Mouse (Mus musculus) heart, embryonic 11.5 days (tissue): ENCODE measurements at regions not wholly inside any gene's neighbourhood (a gene's known extent, or its start where the extent isn't known, plus 50 kb on each side); places are given as distances from the start of the nearest gene placed in this dataset.

ENCODE experiments used
- ATAC-seq: fragments of 200-750 bp; cut with Nextera tagmentation; replicated peaks from 2 replicates; pipeline ENCODE4 v1.8.0; 2017; ENCODE audit warnings: moderate library complexity; ENCODE audit not compliant: insufficient number of reproducible peaks, low FRiP score, low TSS enrichment
- H3K27ac ChIP-seq: fragments of 300-500 bp; sonication (generic); 2 replicates; pipeline ENCODE4 v1.5.1; 2014; ENCODE audit warnings: mild to moderate bottlenecking, low read depth, low read length
- H3K27me3 ChIP-seq: fragments of 300-500 bp; sonication (generic); 2 replicates; pipeline ENCODE4 v1.6.1; 2014; ENCODE audit warnings: mild to moderate bottlenecking, low read length, mixed read lengths; ENCODE audit not compliant: control insufficient read depth, insufficient read depth
- H3K36me3 ChIP-seq: fragments of 300-500 bp; sonication (generic); 2 replicates; pipeline ENCODE4 v1.6.1; 2014; ENCODE audit warnings: mild to moderate bottlenecking, low read length, moderate library complexity, mixed read lengths; ENCODE audit not compliant: control insufficient read depth, insufficient read depth
- H3K4me1 ChIP-seq: fragments of 300-500 bp; sonication (generic); 2 replicates; pipeline ENCODE4 v1.6.1; 2014; ENCODE audit warnings: low read length; ENCODE audit not compliant: control insufficient read depth, insufficient read depth
- H3K4me2 ChIP-seq: fragments of 300-500 bp; sonication (generic); 2 replicates; pipeline ENCODE4 v1.6.1; 2014; ENCODE audit warnings: mild to moderate bottlenecking, moderate library complexity
- H3K4me3 ChIP-seq: fragments of 300-500 bp; sonication (generic); 2 replicates; pipeline ENCODE4 v1.5.1; 2014; ENCODE audit warnings: low read depth, low read length
- H3K9ac ChIP-seq: fragments of 300-500 bp; sonication (generic); 2 replicates; pipeline ENCODE4 v1.6.1; 2014; ENCODE audit warnings: mild to moderate bottlenecking, low read depth, low read length, moderate library complexity
- H3K9me3 ChIP-seq: fragments of 300-500 bp; sonication (generic); replicated peaks from 2 replicates; pipeline ENCODE4 v1.6.1; 2016; ENCODE audit warnings: low read length; ENCODE audit not compliant: control insufficient read depth
- WGBS: fragments of 180-500 bp; shearing (Covaris S2); extraction: QIAGEN DNeasy Blood & Tissue Kit; methylation state at CpG from one replicate; pipeline ENCODE4 v1.1.7; 2014; ENCODE audit not compliant: insufficient replicate concordance; 5-methylcytosine and 5-hydroxymethylcytosine counted together

- 97% methylated on average over 1 of the region's 1 CpGs for WGBS
- Histone ChIP-seq H3K4me3 (no peak overlapping the region), H3K4me1 (no peaks in the 10 kb centered on the region), H3K36me3 (no peaks in the 10 kb centered on the region), H3K9me3 (no peaks in the 10 kb centered on the region), H3K27me3 (no peaks in the 10 kb centered on the region), H3K4me2 (no peak overlapping the region), H3K27ac (no peak overlapping the region), H3K9ac (no peak overlapping the region)
- ATAC-seq = no peak
Observed at GRCm38 (mm10) chr9:86160316-86160715, 304.4 kb downstream of the Ube2cbp start.

- no peak overlapping the region for H3K9ac ChIP-seq
- H3K4me2 ChIP-seq = no peak overlapping the region
- WGBS = 70% methylated on average over 3 of the region's 3 CpGs
- H3K27me3 ChIP-seq = no peaks in the 10 kb centered on the region
- no peaks in the 10 kb centered on the region for H3K36me3 ChIP-seq
- ATAC-seq = no peak
- no peak overlapping the region for H3K27ac ChIP-seq
- H3K4me1 ChIP-seq = no peaks in the 10 kb centered on the region
- no peak overlapping the region for H3K4me3 ChIP-seq
- no peaks in the 10 kb centered on the region for H3K9me3 ChIP-seq
Observed at GRCm38 (mm10) chr9:86166362-86167067, 298.2 kb downstream of the Ube2cbp start.

DNA sequence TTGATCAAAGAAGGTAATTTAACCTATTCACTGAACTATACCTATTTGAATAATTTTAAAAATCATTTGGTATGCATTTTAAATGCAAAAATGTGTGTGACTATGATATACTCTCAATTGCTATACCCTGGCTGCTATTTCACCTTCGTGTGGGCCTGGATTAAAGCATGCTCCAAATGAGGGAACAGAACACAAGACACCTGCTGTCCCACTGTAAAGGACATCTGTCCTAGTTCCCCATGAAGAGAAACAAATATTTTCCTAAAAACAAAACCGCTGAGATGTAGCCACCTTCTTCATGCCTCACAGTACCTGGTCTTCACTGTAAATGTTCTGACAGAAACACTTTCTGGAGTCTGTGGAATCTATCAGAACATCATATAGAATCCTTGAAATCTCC is 294.0 kb downstream of the Ube2cbp start:
- 73% methylated on average over 2 of the region's 2 CpGs for WGBS
- no peak overlapping the region for H3K4me3 ChIP-seq

DNA sequence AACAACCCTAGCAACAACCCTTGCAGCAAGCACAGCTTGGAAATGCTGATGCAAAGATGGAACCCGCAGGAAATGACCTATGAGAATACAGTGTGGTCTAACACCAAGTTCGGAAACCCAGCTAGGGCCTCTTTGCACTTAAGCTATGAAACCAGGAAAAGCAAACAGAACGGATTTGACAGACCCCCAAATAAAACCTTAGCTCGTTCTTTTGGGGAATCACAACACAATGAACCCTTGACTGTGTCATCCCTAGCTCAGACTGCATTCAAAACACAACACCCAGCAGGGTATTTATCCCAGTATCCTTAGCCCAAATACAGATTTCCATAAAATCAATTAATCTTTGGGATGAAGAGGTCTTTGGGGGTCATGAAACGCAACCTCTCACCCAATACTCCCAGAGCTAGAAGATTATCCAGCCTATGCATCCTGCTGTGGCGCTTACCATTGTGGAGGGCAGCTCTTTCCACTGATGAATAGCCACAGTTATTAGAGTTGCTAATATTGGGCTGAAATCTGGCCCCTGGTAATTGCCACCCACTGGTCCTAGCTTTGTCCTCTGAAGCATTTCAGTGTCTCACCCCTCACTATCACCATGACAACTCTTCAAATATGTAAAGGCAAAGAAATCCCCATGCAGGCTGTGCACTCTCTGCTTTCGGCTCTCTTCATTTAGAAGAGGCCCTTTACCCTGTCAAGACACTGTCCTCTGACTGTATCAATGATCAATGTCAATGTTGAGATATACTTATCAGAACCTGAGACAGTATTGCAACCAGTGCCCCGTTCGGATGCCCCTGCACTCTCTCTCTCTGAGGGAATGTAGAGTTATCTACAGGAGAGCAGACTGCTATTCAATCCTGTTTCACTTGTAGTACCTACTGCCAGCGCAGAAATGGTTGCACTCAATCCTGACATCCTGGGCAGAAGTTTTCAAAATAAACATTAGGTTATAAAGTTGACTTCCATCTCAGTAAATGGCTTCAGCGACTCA is 277.7 kb downstream of the Ube2cbp start:
- H3K4me1 ChIP-seq = no peaks in the 10 kb centered on the region
- H3K9ac ChIP-seq = no peak overlapping the region
- no peak for ATAC-seq
- no peak overlapping the region for H3K27ac ChIP-seq
- H3K27me3 ChIP-seq = no peaks in the 10 kb centered on the region
- H3K36me3 ChIP-seq = no peaks in the 10 kb centered on the region
- 69% methylated on average over 11 of the region's 11 CpGs for WGBS
- H3K9me3 ChIP-seq = no peaks in the 10 kb centered on the region
- H3K4me2 ChIP-seq = no peak overlapping the region
- H3K4me3 ChIP-seq = no peak overlapping the region

More for the DNA sequence above, 294.0 kb downstream of the Ube2cbp start:
- no peaks in the 10 kb centered on the region for H3K4me1 ChIP-seq
- H3K9ac ChIP-seq = no peak overlapping the region
- H3K9me3 ChIP-seq = no peaks in the 10 kb centered on the region
- H3K27ac ChIP-seq = no peak overlapping the region
- no peak overlapping the region for H3K4me2 ChIP-seq
- no peak for ATAC-seq
- no peaks in the 10 kb centered on the region for H3K36me3 ChIP-seq
- H3K27me3 ChIP-seq = no peaks in the 10 kb centered on the region

DNA sequence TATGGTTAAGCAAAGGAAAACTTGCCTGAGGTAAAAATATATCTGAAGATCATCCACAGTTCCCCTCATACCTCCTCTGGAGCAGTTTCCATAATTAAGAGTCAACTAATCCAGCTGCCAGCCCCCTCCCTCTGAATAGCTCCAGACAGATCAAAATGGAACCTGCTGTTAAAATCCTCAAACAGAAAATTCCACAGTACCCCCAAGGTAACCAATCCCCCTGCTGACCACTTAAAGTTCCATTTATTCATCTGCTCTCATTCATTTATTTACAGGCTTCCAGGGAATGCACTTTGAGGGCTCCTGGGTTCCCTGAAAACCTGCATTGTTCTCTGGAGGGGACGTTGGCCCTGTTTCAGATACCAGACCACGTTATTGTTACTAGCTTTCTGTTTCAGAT is 275.9 kb downstream of the Ube2cbp start:
- Histone ChIP-seq H3K4me1 (no peaks in the 10 kb centered on the region), H3K27me3 (no peaks in the 10 kb centered on the region), H3K9me3 (no peaks in the 10 kb centered on the region), H3K9ac (no peak overlapping the region), H3K36me3 (no peaks in the 10 kb centered on the region), H3K4me2 (no peak overlapping the region), H3K27ac (no peak overlapping the region), H3K4me3 (no peak overlapping the region)
- WGBS = 34% methylated on average over 2 of the region's 2 CpGs
- no peak for ATAC-seq

DNA sequence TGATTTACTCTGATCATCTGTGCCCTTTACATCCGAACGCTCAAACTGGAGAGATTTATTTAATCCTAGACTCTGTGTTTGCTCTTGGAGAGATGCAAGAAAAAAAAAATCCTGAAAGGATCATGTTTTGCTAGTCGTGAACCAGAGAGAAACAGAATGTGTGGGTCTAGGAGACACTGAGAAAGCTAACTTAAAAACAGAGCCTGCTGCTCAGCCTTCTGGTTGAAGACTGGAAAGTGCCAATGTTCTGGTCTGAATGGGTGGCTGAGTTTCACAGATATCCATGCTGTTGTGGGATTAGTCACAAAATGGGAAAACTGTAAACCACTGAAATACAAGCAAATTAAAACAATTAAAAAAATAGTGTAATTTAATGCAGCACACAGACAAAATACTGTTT is 259.7 kb downstream of the Ube2cbp start:
- no peak for ATAC-seq
- H3K36me3 ChIP-seq = no peaks in the 10 kb centered on the region
- no peaks in the 10 kb centered on the region for H3K4me1 ChIP-seq
- no peak overlapping the region for H3K9ac ChIP-seq
- no peak overlapping the region for H3K4me3 ChIP-seq
- H3K27ac ChIP-seq = no peak overlapping the region
- whole genome bisulfite sequencing = 80% methylated on average over 3 of the region's 3 CpGs
- no peaks in the 10 kb centered on the region for H3K27me3 ChIP-seq
- no peak overlapping the region for H3K4me2 ChIP-seq
- no peaks in the 10 kb centered on the region for H3K9me3 ChIP-seq

DNA sequence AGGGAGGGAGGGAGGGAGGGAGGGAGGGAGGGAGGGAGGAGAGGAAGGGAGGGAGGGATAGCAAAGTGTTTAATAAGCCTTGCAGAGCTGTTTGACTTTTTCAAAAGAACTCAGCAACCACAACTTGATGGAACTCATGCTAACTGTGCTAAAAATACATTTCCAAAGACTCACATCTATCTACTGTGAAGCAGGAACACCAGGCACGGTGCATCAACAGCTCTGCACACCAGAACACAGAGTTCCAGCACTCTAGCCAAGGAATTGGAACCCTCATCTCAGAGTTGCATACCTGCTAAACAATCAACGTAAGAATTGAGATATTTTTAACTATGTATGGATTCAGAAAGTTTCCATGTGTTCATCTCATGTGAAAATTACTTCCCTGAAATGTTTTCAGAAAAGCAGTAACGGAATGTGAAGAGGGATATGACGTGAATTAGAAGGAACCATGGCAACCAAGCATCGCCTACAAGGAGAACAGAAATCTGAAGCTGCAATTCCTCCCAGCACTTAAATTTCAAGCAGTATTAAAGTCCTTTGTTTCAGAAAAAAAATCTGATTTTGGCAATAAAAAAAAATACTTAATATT is 256.3 kb downstream of the Ube2cbp start:
- 72% methylated on average over 5 of the region's 5 CpGs for WGBS
- no peak overlapping the region for H3K4me3 ChIP-seq
- ATAC-seq = no peak

GRCm38 (mm10) chr9:86211267-86211666 is 253.5 kb downstream of the Ube2cbp start:
- no peak for ATAC-seq
- no peaks in the 10 kb centered on the region for H3K9me3 ChIP-seq
- no peaks in the 10 kb centered on the region for H3K4me1 ChIP-seq
- H3K36me3 ChIP-seq = no peaks in the 10 kb centered on the region
- WGBS = 74% methylated on average over 3 of the region's 3 CpGs
- H3K27me3 ChIP-seq = no peaks in the 10 kb centered on the region
- H3K9ac ChIP-seq = no peak overlapping the region
- no peak overlapping the region for H3K4me3 ChIP-seq
- H3K27ac ChIP-seq = no peak overlapping the region
- no peak overlapping the region for H3K4me2 ChIP-seq

More for the DNA sequence above, 256.3 kb downstream of the Ube2cbp start:
- Histone ChIP-seq H3K4me2 (no peak overlapping the region), H3K4me1 (no peaks in the 10 kb centered on the region), H3K27me3 (no peaks in the 10 kb centered on the region), H3K9ac (no peak overlapping the region), H3K27ac (no peak overlapping the region), H3K9me3 (no peaks in the 10 kb centered on the region), H3K36me3 (no peaks in the 10 kb centered on the region)
